Mouse (Mus musculus): Measurements from ENCODE around the gene Caln1. TPM values are rescaled to one million over a fixed set of nuclear protein-coding genes. Genes with fewer than 3 reads are reported as not detected.

Caln1 gene
- total RNA-seq, 2 experiments from 2014 or later = 146 to 147 TPM

GRCm38 (mm10) chr5:130658141-130658540, 288.9 kb downstream of the Caln1 start:
- intact Hi-C loops (cut with DNase I) = no loop called here
- no peak for DNase-seq (ENCODE audit: low spot score in 2 of 2)

- intact Hi-C loops (cut with DNase I) = no loop called here
- peak in 1 of 2 experiments; percentile 18 for DNase-seq (ENCODE audit: low spot score in 2 of 2)
Observed at GRCm38 (mm10) chr5:130666091-130666490, 296.8 kb downstream of the Caln1 start.

- DNase-seq (ENCODE audit: low spot score in 2 of 2) = peak; percentile 20 to 24
- intact Hi-C loops (cut with DNase I) = no loop called here
Observed at GRCm38 (mm10) chr5:130672588-130672987, 303.3 kb downstream of the Caln1 start.

GRCm38 (mm10) chr5:130673092-130673491, 303.8 kb downstream of the Caln1 start:
- intact Hi-C loops (cut with DNase I) = no loop called here
- no peak for DNase-seq (ENCODE audit: low spot score in 2 of 2)

GRCm38 (mm10) chr5:130677895-130678294, 308.6 kb downstream of the Caln1 start:
- intact Hi-C loops (cut with DNase I) = no loop called here
- no peak for DNase-seq (ENCODE audit: low spot score in 2 of 2)

GRCm38 (mm10) chr5:130685911-130686658, 316.8 kb downstream of the Caln1 start:
- intact Hi-C loops (cut with DNase I) = loop anchor here (10.0 kb wide), 1 partner anchor 231 kb away; no protein-coding TSS in a partner anchor
- peak; percentile 44 to 52 for DNase-seq (ENCODE audit: low spot score in 2 of 2)

GRCm38 (mm10) chr5:130688385-130689138, 319.3 kb downstream of the Caln1 start:
- no peak for DNase-seq (ENCODE audit: low spot score in 2 of 2)
- intact Hi-C loops (cut with DNase I) = loop anchor here (10.0 kb wide), 1 partner anchor 234 kb away; no protein-coding TSS in a partner anchor

- no peak for DNase-seq (ENCODE audit: low spot score in 2 of 2)
- intact Hi-C loops (cut with DNase I) = no loop called here
Observed at GRCm38 (mm10) chr5:130691349-130691748, 322.1 kb downstream of the Caln1 start.

- no peak for DNase-seq (ENCODE audit: low spot score in 2 of 2)
- intact Hi-C loops (cut with DNase I) = no loop called here
Observed at GRCm38 (mm10) chr5:130699476-130699875, 330.2 kb downstream of the Caln1 start.

GRCm38 (mm10) chr5:130701777-130702176, 332.5 kb downstream of the Caln1 start:
- no peak for DNase-seq (ENCODE audit: low spot score in 2 of 2)
- intact Hi-C loops (cut with DNase I) = no loop called here

- intact Hi-C loops (cut with DNase I) = no loop called here
- no peak for DNase-seq (ENCODE audit: low spot score in 2 of 2)
Observed at GRCm38 (mm10) chr5:130702361-130702760, 333.1 kb downstream of the Caln1 start.

- intact Hi-C loops (cut with DNase I) = no loop called here
- DNase-seq (ENCODE audit: low spot score in 2 of 2) = no peak
Observed at GRCm38 (mm10) chr5:130704866-130705265, 335.6 kb downstream of the Caln1 start.

GRCm38 (mm10) chr5:130706202-130706855, 337.1 kb downstream of the Caln1 start:
- intact Hi-C loops (cut with DNase I) = no loop called here
- DNase-seq (ENCODE audit: low spot score in 2 of 2) = no peak

GRCm38 (mm10) chr5:130707755-130708154, 338.5 kb downstream of the Caln1 start:
- no peak for DNase-seq (ENCODE audit: low spot score in 2 of 2)
- intact Hi-C loops (cut with DNase I) = no loop called here

- no peak for DNase-seq (ENCODE audit: low spot score in 2 of 2)
- intact Hi-C loops (cut with DNase I) = no loop called here
Observed at GRCm38 (mm10) chr5:130708616-130709015, 339.4 kb downstream of the Caln1 start.

GRCm38 (mm10) chr5:130711643-130712042, 342.4 kb downstream of the Caln1 start:
- intact Hi-C loops (cut with DNase I) = no loop called here
- no peak for DNase-seq (ENCODE audit: low spot score in 2 of 2)

- no peak for DNase-seq (ENCODE audit: low spot score in 2 of 2)
- intact Hi-C loops (cut with DNase I) = no loop called here
Observed at GRCm38 (mm10) chr5:130712281-130712680, 343.0 kb downstream of the Caln1 start.

GRCm38 (mm10) chr5:130715181-130715580, 345.9 kb downstream of the Caln1 start:
- intact Hi-C loops (cut with DNase I) = no loop called here
- peak in 1 of 2 experiments; percentile 35 for DNase-seq (ENCODE audit: low spot score in 2 of 2)

GRCm38 (mm10) chr5:130718385-130718784, 349.1 kb downstream of the Caln1 start:
- DNase-seq (ENCODE audit: low spot score in 2 of 2) = no peak
- intact Hi-C loops (cut with DNase I) = no loop called here

- intact Hi-C loops (cut with DNase I) = no loop called here
- DNase-seq (ENCODE audit: low spot score in 2 of 2) = no peak
Observed at GRCm38 (mm10) chr5:130742171-130742570, 372.9 kb downstream of the Caln1 start.
